Mouse (Mus musculus): ENCODE results near the gene Ucp1. TPM values are rescaled to one million over a fixed set of nuclear protein-coding genes. Genes with fewer than 3 reads are reported as not detected.
A peak's percentile ranks its signal among the peaks of the same experiment; 100 is the strongest.

Gene Ucp1
- polyA plus RNA-seq, 2 experiments = not detected

DNA sequence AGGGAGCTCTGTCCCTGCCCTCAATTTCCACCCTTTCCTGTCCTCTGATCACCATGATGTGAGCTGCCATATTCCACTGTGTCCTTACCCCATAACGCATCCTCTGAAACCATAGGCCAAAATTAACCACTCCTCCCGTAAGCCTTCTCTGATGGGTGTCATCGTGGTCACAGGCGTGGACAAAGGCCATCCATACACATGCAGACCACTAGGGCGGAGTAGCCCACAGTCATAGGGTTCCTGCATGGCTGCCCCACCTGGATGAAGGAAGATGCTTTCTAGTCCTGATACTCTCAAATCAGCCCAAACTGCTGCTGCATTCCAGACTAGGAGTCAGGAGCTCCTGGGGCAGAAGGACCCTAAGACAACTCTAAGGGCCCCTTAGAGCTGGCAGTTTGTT, 32.5 kb upstream of the Ucp1 start:
- Histone ChIP-seq H3K4me3 (ENCODE audit: insufficient read depth in 1 of 2, low read depth in 2 of 2, low read length in 2 of 2) (no peak overlapping the region), H3K9me3 (ENCODE audit: control insufficient read depth, low read length) (no peaks in the 10 kb centered on the region), H3K27me3 (ENCODE audit: control insufficient read depth, insufficient read depth, low read length) (no peaks in the 10 kb centered on the region), H3K4me2 (ENCODE audit: low read depth) (no peak overlapping the region), H3K27ac (no peak overlapping the region), H3K4me1 (replicated peaks; ENCODE audit: control insufficient read depth in 2 of 2, insufficient read depth in 2 of 2, low read length in 1 of 2) (no peaks in the 10 kb centered on the region), H3K36me3 (replicated peaks; ENCODE audit: control insufficient read depth, insufficient read depth, low read depth) (no peaks in the 10 kb centered on the region), H3K9ac (replicated peaks) (no peak overlapping the region)
- 61% methylated on average over 5 of the region's 5 CpGs for WGBS (ENCODE audit: insufficient replicate concordance)
- ATAC-seq (ENCODE audit: insufficient read depth) (no peak), DNase-seq (ENCODE audit: low read depth in 3 of 3, low spot score in 3 of 3) (no peak)
- TF ChIP-seq CTCF (IDR thresholded peaks at IDR 0.05; ENCODE audit: low read depth) (no peak), EP300 (IDR thresholded peaks at IDR 0.05; ENCODE audit: low read depth) (no peak)

DNA sequence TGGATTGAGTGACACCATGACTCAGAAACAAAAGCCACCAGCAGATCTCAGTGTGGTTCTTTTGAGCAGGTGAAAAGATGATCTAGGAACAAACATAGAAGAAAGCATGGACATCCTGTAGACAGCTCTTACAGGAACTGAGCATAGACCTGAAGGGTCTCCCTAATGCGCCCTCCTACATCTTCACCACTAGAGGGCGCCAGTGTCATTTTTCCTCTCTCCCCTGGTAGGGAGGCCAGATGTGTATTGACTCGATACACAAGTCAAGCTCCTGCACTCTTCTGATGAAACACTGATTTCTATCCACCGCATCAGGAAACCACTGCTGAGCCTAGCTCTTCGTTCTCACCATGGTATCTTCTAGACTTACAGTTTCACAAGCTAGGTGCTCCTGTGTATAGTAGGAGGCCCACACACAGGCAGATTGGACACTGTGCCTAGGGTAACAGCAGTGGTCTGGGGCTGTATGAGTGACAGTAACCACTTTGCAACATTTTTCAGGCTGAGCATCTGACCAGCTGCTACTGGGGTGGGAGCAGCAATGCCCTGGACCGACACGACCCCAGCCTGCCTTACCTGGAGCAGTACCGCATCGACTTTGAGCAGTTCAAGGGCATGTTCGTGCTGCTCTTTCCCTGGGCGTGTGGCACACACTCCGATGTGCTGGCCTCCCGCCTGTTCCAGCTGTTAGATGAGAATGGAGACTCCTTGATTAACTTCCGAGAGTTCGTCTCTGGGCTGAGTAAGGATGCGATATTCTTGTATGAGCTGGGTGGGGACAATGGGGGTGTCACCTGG, 29.5 kb upstream of the Ucp1 start:
- H3K27me3 ChIP-seq (ENCODE audit: control insufficient read depth, insufficient read depth, low read length) = no peaks in the 10 kb centered on the region
- TF ChIP-seq EP300 (IDR thresholded peaks at IDR 0.05; ENCODE audit: low read depth) = no peak
- TF ChIP-seq CTCF (IDR thresholded peaks at IDR 0.05; ENCODE audit: low read depth) = peak; percentile 94
- peak; percentile 31 to 46 (median 38) for DNase-seq (ENCODE audit: low read depth in 3 of 3, low spot score in 3 of 3)
- 58% methylated on average over 16 of the region's 16 CpGs for WGBS (ENCODE audit: insufficient replicate concordance)
- no peak overlapping the region for H3K4me2 ChIP-seq (ENCODE audit: low read depth)
- H3K36me3 ChIP-seq (replicated peaks; ENCODE audit: control insufficient read depth, insufficient read depth, low read depth) = no peaks in the 10 kb centered on the region
- no peaks in the 10 kb centered on the region for H3K9me3 ChIP-seq (ENCODE audit: control insufficient read depth, low read length)
- no peak overlapping the region for H3K9ac ChIP-seq (replicated peaks)
- H3K4me1 ChIP-seq (replicated peaks; ENCODE audit: control insufficient read depth in 2 of 2, insufficient read depth in 2 of 2, low read length in 1 of 2) = no peaks in the 10 kb centered on the region
- no peak overlapping the region for H3K27ac ChIP-seq
- H3K4me3 ChIP-seq (ENCODE audit: insufficient read depth in 1 of 2, low read depth in 2 of 2, low read length in 2 of 2) = no peak overlapping the region
- ATAC-seq (ENCODE audit: insufficient read depth) = peak; percentile 64; the same call in 1 of the 2 replicates

DNA sequence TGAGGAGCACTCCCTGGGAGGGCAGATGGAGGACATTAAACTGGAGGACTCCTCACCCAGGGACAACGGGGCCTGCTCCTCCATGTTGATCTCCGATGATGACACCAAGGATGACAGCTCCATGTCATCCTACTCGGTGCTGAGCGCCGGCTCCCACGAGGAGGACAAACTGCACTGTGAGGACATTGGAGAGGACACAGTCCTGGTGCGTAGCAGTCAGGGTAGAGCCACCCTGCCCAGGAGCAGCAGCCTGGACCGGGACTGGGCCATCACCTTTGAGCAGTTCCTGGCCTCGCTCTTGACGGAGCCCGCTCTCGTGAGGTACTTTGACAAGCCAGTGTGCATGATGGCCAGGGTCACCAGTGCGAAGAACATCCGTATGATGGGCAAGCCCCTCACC, 19.0 kb upstream of the Ucp1 start:
- DNase-seq (ENCODE audit: low read depth in 3 of 3, low spot score in 3 of 3) = no peak

DNA sequence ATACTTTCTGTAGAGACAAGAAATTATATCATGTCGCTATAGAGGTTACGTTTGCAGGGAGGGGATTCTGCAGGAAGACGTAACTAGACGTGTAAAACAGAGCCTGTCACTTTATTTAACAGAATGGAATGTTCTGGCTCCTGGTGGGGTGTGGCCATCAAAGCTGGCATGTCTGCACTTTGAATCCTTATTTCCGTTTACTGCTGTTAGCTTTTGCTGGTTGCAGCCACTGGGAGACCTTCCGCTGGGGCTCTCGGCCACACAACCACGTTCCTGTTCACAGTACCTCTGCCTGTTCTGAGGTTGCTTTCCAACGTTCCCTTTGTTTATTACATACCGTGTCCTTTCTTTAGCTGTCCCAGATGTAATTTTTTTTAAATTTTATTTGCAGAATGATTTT, 17.7 kb upstream of the Ucp1 start:
- Histone ChIP-seq H3K36me3 (replicated peaks; ENCODE audit: control insufficient read depth, insufficient read depth, low read depth) (no peaks in the 10 kb centered on the region), H3K4me1 (replicated peaks; ENCODE audit: control insufficient read depth in 2 of 2, insufficient read depth in 2 of 2, low read length in 1 of 2) (no peaks in the 10 kb centered on the region), H3K4me2 (ENCODE audit: low read depth) (no peak overlapping the region), H3K27ac (no peak overlapping the region), H3K4me3 (ENCODE audit: insufficient read depth in 1 of 2, low read depth in 2 of 2, low read length in 2 of 2) (no peak overlapping the region), H3K9me3 (ENCODE audit: control insufficient read depth, low read length) (no peaks in the 10 kb centered on the region), H3K9ac (replicated peaks) (no peak overlapping the region), H3K27me3 (ENCODE audit: control insufficient read depth, insufficient read depth, low read length) (no peaks in the 10 kb centered on the region)
- ATAC-seq (ENCODE audit: insufficient read depth) (no peak), DNase-seq (ENCODE audit: low read depth in 3 of 3, low spot score in 3 of 3) (no peak)
- no peak for TF ChIP-seq EP300 (IDR thresholded peaks at IDR 0.05; ENCODE audit: low read depth)
- TF ChIP-seq CTCF (IDR thresholded peaks at IDR 0.05; ENCODE audit: low read depth) = no peak
- WGBS (ENCODE audit: insufficient replicate concordance) = 70% methylated on average over 10 of the region's 10 CpGs

More for the DNA sequence above, 19.0 kb upstream of the Ucp1 start:
- WGBS (ENCODE audit: insufficient replicate concordance) = 79% methylated on average over 14 of the region's 14 CpGs
- Histone ChIP-seq H3K27ac (no peak overlapping the region), H3K27me3 (ENCODE audit: control insufficient read depth, insufficient read depth, low read length) (no peaks in the 10 kb centered on the region), H3K4me2 (ENCODE audit: low read depth) (no peak overlapping the region), H3K4me1 (replicated peaks; ENCODE audit: control insufficient read depth in 2 of 2, insufficient read depth in 2 of 2, low read length in 1 of 2) (no peaks in the 10 kb centered on the region), H3K36me3 (replicated peaks; ENCODE audit: control insufficient read depth, insufficient read depth, low read depth) (no peaks in the 10 kb centered on the region), H3K4me3 (ENCODE audit: insufficient read depth in 1 of 2, low read depth in 2 of 2, low read length in 2 of 2) (no peak overlapping the region), H3K9me3 (ENCODE audit: control insufficient read depth, low read length) (no peaks in the 10 kb centered on the region), H3K9ac (replicated peaks) (no peak overlapping the region)
- ATAC-seq (ENCODE audit: insufficient read depth) = no peak
- no peak for TF ChIP-seq EP300 (IDR thresholded peaks at IDR 0.05; ENCODE audit: low read depth)
- no peak for TF ChIP-seq CTCF (IDR thresholded peaks at IDR 0.05; ENCODE audit: low read depth)

DNA sequence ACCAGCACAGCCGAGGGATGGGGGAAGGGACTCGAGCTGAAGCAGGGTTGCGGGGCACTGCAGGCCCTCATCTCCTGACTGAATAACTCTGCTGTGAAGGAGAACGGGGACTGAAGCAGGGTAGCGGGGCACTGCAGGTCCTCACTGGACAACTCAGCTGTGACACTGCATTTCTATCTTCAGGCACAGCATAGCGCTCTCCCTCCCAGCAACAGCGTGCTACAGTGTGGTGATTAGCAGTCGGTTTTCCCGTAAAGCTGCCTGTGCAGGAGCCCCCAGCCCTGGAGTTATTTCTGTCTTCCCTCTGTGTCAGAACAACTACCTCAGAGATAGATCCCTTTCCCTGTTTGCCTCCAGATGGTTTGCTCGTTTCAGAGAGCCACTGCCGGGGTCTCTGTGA, 15.7 kb upstream of the Ucp1 start:
- no peaks in the 10 kb centered on the region for H3K9me3 ChIP-seq (ENCODE audit: control insufficient read depth, low read length)
- no peaks in the 10 kb centered on the region for H3K36me3 ChIP-seq (replicated peaks; ENCODE audit: control insufficient read depth, insufficient read depth, low read depth)
- H3K27me3 ChIP-seq (ENCODE audit: control insufficient read depth, insufficient read depth, low read length) = no peaks in the 10 kb centered on the region
- H3K4me3 ChIP-seq (ENCODE audit: insufficient read depth in 1 of 2, low read depth in 2 of 2, low read length in 2 of 2) = no peak overlapping the region
- no peaks in the 10 kb centered on the region for H3K4me1 ChIP-seq (replicated peaks; ENCODE audit: control insufficient read depth in 2 of 2, insufficient read depth in 2 of 2, low read length in 1 of 2)
- 49% methylated on average over 11 of the region's 11 CpGs for WGBS (ENCODE audit: insufficient replicate concordance)
- H3K9ac ChIP-seq (replicated peaks) = no peak overlapping the region
- ATAC-seq (ENCODE audit: insufficient read depth) = no peak
- no peak overlapping the region for H3K27ac ChIP-seq
- no peak for DNase-seq (ENCODE audit: low read depth in 3 of 3, low spot score in 3 of 3)
- no peak overlapping the region for H3K4me2 ChIP-seq (ENCODE audit: low read depth)
- TF ChIP-seq EP300 (IDR thresholded peaks at IDR 0.05; ENCODE audit: low read depth) (no peak), CTCF (IDR thresholded peaks at IDR 0.05; ENCODE audit: low read depth) (no peak)

Measured in liver, embryonic 14.5 days (tissue).